Mouse (Mus musculus) forebrain, postnatal 0 days (tissue): ENCODE data around the gene Inhbe. TPM values are rescaled to one million over a fixed set of nuclear protein-coding genes. Genes with fewer than 3 reads are reported as not detected.

ENCODE experiments used
- ATAC-seq: fragments of 200-750 bp; cut with Nextera tagmentation; 2 replicates; pipeline ENCODE4 v1.8.0; 2017; ENCODE audit warnings: mild to moderate bottlenecking, moderate library complexity
- DNase-seq: peaks from one replicate; pipeline ENCODE4 v3.0.0-alpha.2; 2015
- H3K27ac ChIP-seq: fragments of 300-500 bp; sonication (generic); 2 replicates; pipeline ENCODE4 v1.5.1; 2014; ENCODE audit warnings: low read depth, mild to moderate bottlenecking, antibody characterized with exemption, low read length, moderate library complexity, mixed read lengths
- H3K27me3 ChIP-seq: fragments of 300-500 bp; sonication (generic); 2 replicates; pipeline ENCODE4 v1.6.1; 2014; ENCODE audit warnings: mild to moderate bottlenecking, low read length, mixed read lengths; ENCODE audit not compliant: insufficient read depth
- H3K36me3 ChIP-seq: fragments of 300-500 bp; sonication (generic); 2 replicates; pipeline ENCODE4 v1.6.1; 2014; ENCODE audit warnings: mild to moderate bottlenecking, moderate library complexity; ENCODE audit not compliant: insufficient read depth
- H3K4me1 ChIP-seq: fragments of 300-500 bp; sonication (generic); 2 replicates; pipeline ENCODE4 v1.6.1; 2014; ENCODE audit warnings: antibody characterized with exemption; ENCODE audit not compliant: insufficient read depth
- H3K4me2 ChIP-seq: fragments of 300-500 bp; sonication (generic); 2 replicates; pipeline ENCODE4 v1.6.1; 2014; ENCODE audit warnings: low read depth, mild to moderate bottlenecking, moderate library complexity
- H3K4me3 ChIP-seq: fragments of 300-500 bp; sonication (generic); 2 replicates; pipeline ENCODE4 v1.5.1; 2014; ENCODE audit warnings: low read depth, low read length, mixed read lengths
- H3K9ac ChIP-seq: fragments of 300-500 bp; sonication (generic); 2 replicates; pipeline ENCODE4 v1.6.1; 2014; ENCODE audit warnings: mild to moderate bottlenecking
- H3K9me3 ChIP-seq: fragments of 300-500 bp; sonication (generic); 2 replicates; pipeline ENCODE4 v1.6.1; 2016; ENCODE audit warnings: low read length
- CTCF ChIP-seq: sonication (generic); IDR thresholded peaks from 2 replicates; pipeline ENCODE4 v1.5.1; 2016; ENCODE audit warnings: antibody characterized with exemption, control low read depth, low read depth
- WGBS: fragments of 180-500 bp; shearing (Covaris S2); extraction: QIAGEN DNeasy Blood & Tissue Kit; methylation state at CpG from one replicate; pipeline ENCODE4 v1.1.7; 2014; 5-methylcytosine and 5-hydroxymethylcytosine counted together
- polyA plus RNA-seq: library from polyadenylated mRNA; unstranded; fragments of >200 nt; fragmentation: Nextera tagmentation; extraction: Ambion mirVana; gene quantifications from 2 replicates; pipeline ENCODE4 v1.2.1, GENCODE M21; 2015
- total RNA-seq: library from RNA; depleted of rRNA; stranded (reverse); fragments of >200 nt; gene quantifications from 2 replicates; pipeline ENCODE4 v1.2.3, GENCODE M21; 2014; rRNA removed

Gene Inhbe
- total and polyA plus RNA-seq, 2 experiments from 2014 or later, result not detected

DNA sequence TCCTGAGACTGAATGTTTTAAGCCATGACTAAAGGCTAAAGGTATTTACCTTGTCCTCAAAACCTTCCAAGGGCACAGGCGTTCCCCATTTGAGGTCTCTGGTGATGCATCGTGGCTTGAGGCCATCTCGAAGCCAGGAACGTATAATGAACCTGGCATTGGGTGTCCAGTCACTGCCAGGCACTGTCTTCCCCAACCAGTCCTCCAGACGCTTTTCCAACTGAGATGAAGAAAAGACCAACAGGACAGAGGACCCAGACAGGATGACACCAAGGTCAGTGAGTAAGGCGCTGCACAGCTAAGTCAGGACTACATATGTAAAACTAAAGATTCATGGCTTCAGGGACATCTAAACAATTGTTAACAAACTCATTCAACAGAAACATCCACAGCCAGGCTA, 53.9 kb downstream of the Inhbe start:
- 95% methylated on average over 6 of the region's 6 CpGs for WGBS
- no peak for TF ChIP-seq CTCF
- Histone ChIP-seq H3K36me3 (peaks cover 85% of the 10 kb centered on the region), H3K9ac (no peak overlapping the region), H3K27me3 (no peaks in the 10 kb centered on the region), H3K4me3 (no peak overlapping the region), H3K27ac (no peak overlapping the region), H3K9me3 (no peaks in the 10 kb centered on the region), H3K4me1 (no peaks in the 10 kb centered on the region), H3K4me2 (no peak overlapping the region)
- ATAC-seq (no peak), DNase-seq (no peak)

Other genes starting within 250 kb of the Inhbe start
- 118 and 119 TPM in 2 replicates for gene Os9, start 233.3 kb downstream of the Inhbe start, total RNA-seq
- 122 TPM in 2 replicates for gene Os9, start 233.3 kb downstream of the Inhbe start, polyA plus RNA-seq
- gene B4galnt1, start 189.2 kb downstream of the Inhbe start, total RNA-seq, result 87.9 and 94.4 TPM in 2 replicates
- 87.3 and 87.8 TPM in 2 replicates for gene B4galnt1, start 189.2 kb downstream of the Inhbe start, polyA plus RNA-seq
- gene Slc26a10, start 173.8 kb downstream of the Inhbe start, total RNA-seq, result 0.10 TPM in 1 of 2 replicates, not detected in the other
- 0.80 and 1.1 TPM in 2 replicates for gene Slc26a10, start 173.8 kb downstream of the Inhbe start, polyA plus RNA-seq
- gene Arhgef25, start 164.3 kb downstream of the Inhbe start, total RNA-seq, result 45.4 and 61.3 TPM in 2 replicates
- gene Arhgef25, start 164.3 kb downstream of the Inhbe start, polyA plus RNA-seq, result 14.8 and 16.9 TPM in 2 replicates
- 198 and 245 TPM in 2 replicates for gene Dtx3, start 158.7 kb downstream of the Inhbe start, total RNA-seq
- 175 and 178 TPM in 2 replicates for gene Dtx3, start 158.7 kb downstream of the Inhbe start, polyA plus RNA-seq
- gene Pip4k2c, start 142.8 kb downstream of the Inhbe start, total RNA-seq, result 21.5 and 23.3 TPM in 2 replicates
- gene Pip4k2c, start 142.8 kb downstream of the Inhbe start, polyA plus RNA-seq, result 17.8 and 20.1 TPM in 2 replicates
- 210 and 223 TPM in 2 replicates for gene Kif5a, start 91.1 kb downstream of the Inhbe start, total RNA-seq
- gene Kif5a, start 91.1 kb downstream of the Inhbe start, polyA plus RNA-seq, result 62.0 and 84.0 TPM in 2 replicates
- gene Dctn2, start 88.0 kb downstream of the Inhbe start, total RNA-seq, result 272 and 300 TPM in 2 replicates
- 332 and 343 TPM in 2 replicates for gene Dctn2, start 88.0 kb downstream of the Inhbe start, polyA plus RNA-seq
- gene Mbd6, start 65.4 kb downstream of the Inhbe start, total RNA-seq, result 5.9 and 9.4 TPM in 2 replicates
- gene Mbd6, start 65.4 kb downstream of the Inhbe start, polyA plus RNA-seq, result 4.1 and 4.8 TPM in 2 replicates
- gene Mars, start 42.6 kb downstream of the Inhbe start, total RNA-seq, result 86.4 and 94.4 TPM in 2 replicates
- gene Mars, start 42.6 kb downstream of the Inhbe start, polyA plus RNA-seq, result 95.9 and 98.6 TPM in 2 replicates
- 0.52 and 0.69 TPM in 2 replicates for gene Arhgap9, start 32.4 kb downstream of the Inhbe start, total RNA-seq
- gene Arhgap9, start 32.4 kb downstream of the Inhbe start, polyA plus RNA-seq, result 0.81 and 0.99 TPM in 2 replicates
- 2.5 and 5.1 TPM in 2 replicates for gene Gli1, start 12.4 kb downstream of the Inhbe start, total RNA-seq
- 0.89 and 1.2 TPM in 2 replicates for gene Gli1, start 12.4 kb downstream of the Inhbe start, polyA plus RNA-seq
- not detected in 2 replicates for gene Inhbc, start 16.0 kb upstream of the Inhbe start, total RNA-seq
- gene Inhbc, start 16.0 kb upstream of the Inhbe start, polyA plus RNA-seq, result not detected in 2 replicates
- gene R3hdm2, start 25.9 kb upstream of the Inhbe start, total RNA-seq, result 47.5 and 51.0 TPM in 2 replicates
- 28.6 and 37.2 TPM in 2 replicates for gene R3hdm2, start 25.9 kb upstream of the Inhbe start, polyA plus RNA-seq
- 0.85 and 1.7 TPM in 2 replicates for gene Stac3, start 147.3 kb upstream of the Inhbe start, total RNA-seq
- gene Stac3, start 147.3 kb upstream of the Inhbe start, polyA plus RNA-seq, result 0.20 and 0.50 TPM in 2 replicates
- gene Ndufa4l2, start 160.6 kb upstream of the Inhbe start, total RNA-seq, result 4.9 and 15.5 TPM in 2 replicates
- gene Ndufa4l2, start 160.6 kb upstream of the Inhbe start, polyA plus RNA-seq, result 15.2 and 15.5 TPM in 2 replicates
- gene Shmt2, start 168.0 kb upstream of the Inhbe start, total RNA-seq, result 31.5 and 43.8 TPM in 2 replicates
- 39.0 and 39.9 TPM in 2 replicates for gene Shmt2, start 168.0 kb upstream of the Inhbe start, polyA plus RNA-seq
- 2.1 and 2.2 TPM in 2 replicates for gene Nxph4, start 180.1 kb upstream of the Inhbe start, total RNA-seq
- gene Nxph4, start 180.1 kb upstream of the Inhbe start, polyA plus RNA-seq, result 19.9 and 22.6 TPM in 2 replicates